12 mouse cellular contexts compared by ENCODE assay signal in the genomic region with DNA sequence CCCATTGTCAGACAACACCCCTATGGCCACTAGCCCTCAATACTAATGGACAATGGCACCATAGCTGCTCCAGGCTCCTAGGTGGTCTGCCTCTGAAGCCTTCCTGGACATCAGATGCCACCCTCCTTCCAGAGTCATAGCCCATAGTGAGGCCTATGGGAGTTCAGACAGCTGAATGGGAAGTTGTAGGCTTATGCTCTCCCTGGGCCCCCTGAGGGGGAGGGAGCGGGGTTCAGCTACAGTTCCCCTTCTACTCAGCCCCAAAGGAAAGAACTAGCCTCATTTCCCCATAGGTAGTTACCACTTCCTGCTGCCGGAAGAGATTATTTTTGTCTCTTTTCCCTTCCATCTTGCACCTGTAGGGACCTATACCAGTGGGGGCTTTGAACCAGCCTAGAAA. TPM values are rescaled to one million over a fixed set of nuclear protein-coding genes. Genes with fewer than 3 reads are reported as not detected.
DNase-seq lines count a peak whose midpoint lies in the region; ATAC-seq lines count a peak whose summit lies in the region.
"Had no signal": no experiment of that assay in that cellular context is flagged by ENCODE, and none has a peak within 500 bp of the region (broad histone marks: within the 10 kb centered on the region; RNA-seq: fewer than 3 reads in every experiment).

No protein-coding gene starts in this region.

- ATAC-seq in heart, embryonic 13.5 days (ENCODE audit: extremely low read depth, insufficient number of reproducible peaks, low FRiP score, low TSS enrichment): no peak
- ATAC-seq in activated CD4-positive, CD25-positive, alpha-beta regulatory T cell, adult 4 months: peak; percentile 44

- no peak overlapping the region for H3K9ac ChIP-seq in heart, embryonic 13.5 days

- H3K4me2 ChIP-seq in heart, embryonic 13.5 days: peak overlapping the region; percentile 57

- intact Hi-C loops in heart, postnatal 14 days (cut with DNase I): no loop called here

- no peak for DNase-seq in heart, postnatal 14 days
- peak; percentile 48 for DNase-seq in lung, postnatal 4 days
- DNase-seq in thymus, adult 18-20 months: peak; percentile 56 to 79
- no peak for DNase-seq in layer of hippocampus, postnatal 14 days (ENCODE audit: low spot score in 2 of 2)
- DNase-seq in Muller cell, postnatal 12 days (ENCODE audit: inconsistent ontology term): no peak
- no peak for DNase-seq in right cerebral cortex, adult 2 months (ENCODE audit: low spot score in 2 of 2)
- DNase-seq: gastrocnemius, postnatal 14 days; kidney, adult 8-10 months had no signal

- H3K36me3 ChIP-seq in heart, embryonic 13.5 days: no peaks in the 10 kb centered on the region

- H3K27ac ChIP-seq in heart, embryonic 13.5 days (replicated peaks): no peak overlapping the region

- H3K9me3 ChIP-seq in heart, embryonic 13.5 days: no peaks in the 10 kb centered on the region

- 64% methylated on average over 2 of the region's 2 CpGs for WGBS in heart, embryonic 13.5 days

- peaks cover 11% of the 10 kb centered on the region for H3K4me1 ChIP-seq in heart, embryonic 13.5 days

- H3K27me3 ChIP-seq in heart, embryonic 13.5 days (replicated peaks): peaks cover 16% of the 10 kb centered on the region; the same call in 1 of the 2 replicates

- H3K4me3 ChIP-seq in heart, embryonic 13.5 days: no peak overlapping the region

RNA-seq across cellular contexts. Expression of a gene that starts 10.1 kb away (rescaled TPM):
- 1.5 TPM in 2 replicates for polyA plus RNA-seq in heart, embryonic 13.5 days (2015; fragmentation: Nextera tagmentation; extraction: Ambion mirVana)
- total RNA-seq in heart, postnatal 14 days (2021): 1 to 10 TPM; 2.0 to 4.0 TPM
- 100 to 1,000 TPM; 116 to 144 TPM for polyA plus RNA-seq in activated CD4-positive, CD25-positive, alpha-beta regulatory T cell, adult 4 months (2017; shearing (Covaris generic))
- total RNA-seq in layer of hippocampus, postnatal 14 days (2021): 1 to 10 TPM; 4.1 to 5.0 TPM

RNA-seq across cellular contexts. Expression of a gene that starts 10.2 kb away (rescaled TPM):
- polyA plus RNA-seq in heart, embryonic 13.5 days (2015; fragmentation: Nextera tagmentation; extraction: Ambion mirVana): 87.0 and 96.6 TPM in 2 replicates
- 10 to 100 TPM; 54.3 to 59.5 TPM for total RNA-seq in heart, postnatal 14 days (2021)
- polyA plus RNA-seq in activated CD4-positive, CD25-positive, alpha-beta regulatory T cell, adult 4 months (2017; shearing (Covaris generic)): 100 to 1,000 TPM; 185 to 192 TPM
- 10 to 100 TPM; 62.8 to 70.1 TPM for total RNA-seq in layer of hippocampus, postnatal 14 days (2021)

RNA-seq across cellular contexts. Expression of a gene that starts 15.7 kb away (rescaled TPM):
- polyA plus RNA-seq in heart, embryonic 13.5 days (2015; fragmentation: Nextera tagmentation; extraction: Ambion mirVana): 0.66 and 0.86 TPM in 2 replicates
- 1 to 10 TPM; 2.0 to 2.1 TPM for total RNA-seq in heart, postnatal 14 days (2021)
- 1 to 10 TPM; 8.8 to 9.8 TPM for polyA plus RNA-seq in activated CD4-positive, CD25-positive, alpha-beta regulatory T cell, adult 4 months (2017; shearing (Covaris generic))
- total RNA-seq in layer of hippocampus, postnatal 14 days (2021): 100 to 1,000 TPM; 213 to 217 TPM

RNA-seq across cellular contexts. Expression of a gene that starts 19.1 kb away (rescaled TPM):
- polyA plus RNA-seq in heart, embryonic 13.5 days (2015; fragmentation: Nextera tagmentation; extraction: Ambion mirVana): 52.1 and 60.4 TPM in 2 replicates
- total RNA-seq in heart, postnatal 14 days (2021): 10 to 100 TPM in 1 of 2 experiments, 1 to 10 TPM in 1; 8.2 to 10.1 TPM
- polyA plus RNA-seq in activated CD4-positive, CD25-positive, alpha-beta regulatory T cell, adult 4 months (2017; shearing (Covaris generic)): 1 to 10 TPM; 5.2 to 5.8 TPM
- total RNA-seq in layer of hippocampus, postnatal 14 days (2021): 1 to 10 TPM; 5.5 to 6.3 TPM

RNA-seq across cellular contexts. Expression of a gene that starts 19.7 kb away (rescaled TPM):
- 0.13 TPM in 1 of 2 replicates, not detected in the other for polyA plus RNA-seq in heart, embryonic 13.5 days (2015; fragmentation: Nextera tagmentation; extraction: Ambion mirVana)
- total RNA-seq in heart, postnatal 14 days (2021): not detected
- polyA plus RNA-seq in activated CD4-positive, CD25-positive, alpha-beta regulatory T cell, adult 4 months (2017; shearing (Covaris generic)): 1 to 10 TPM; 1.8 to 2.7 TPM
- total RNA-seq in layer of hippocampus, postnatal 14 days (2021): not detected
- total RNA-seq: gastrocnemius, postnatal 14 days had no signal
- polyA plus RNA-seq: brain, embryonic 14.5 days; limb, embryonic 14.5 days had no signal

Comparison
In these comparisons a context has a peak if more than half of its experiments do, and no peak if none do; other contexts are left out.
1. DNase-seq: peak in lung, postnatal 4 days (2 of 2) and thymus, adult 18-20 months (2 of 2); none in heart, postnatal 14 days (0 of 2), layer of hippocampus, postnatal 14 days (0 of 2), Muller cell, postnatal 12 days (single experiment) and right cerebral cortex, adult 2 months (0 of 2).
2. RNA of a gene that starts 15.7 kb away (total RNA-seq): 213 to 217 TPM in layer of hippocampus, postnatal 14 days; 2.0 to 2.1 TPM in heart, postnatal 14 days; every median in the first group is over 10 times any median in the second.